Mouse (Mus musculus) 3T3-L1 (cell line): ENCODE measurements around the gene Myo3b.

Source experiments
- DNase-seq: peaks from one replicate; pipeline ENCODE4 v3.0.0-alpha.2; 2015; ENCODE audit warnings: low read depth, low spot score

The Myo3b gene

DNA sequence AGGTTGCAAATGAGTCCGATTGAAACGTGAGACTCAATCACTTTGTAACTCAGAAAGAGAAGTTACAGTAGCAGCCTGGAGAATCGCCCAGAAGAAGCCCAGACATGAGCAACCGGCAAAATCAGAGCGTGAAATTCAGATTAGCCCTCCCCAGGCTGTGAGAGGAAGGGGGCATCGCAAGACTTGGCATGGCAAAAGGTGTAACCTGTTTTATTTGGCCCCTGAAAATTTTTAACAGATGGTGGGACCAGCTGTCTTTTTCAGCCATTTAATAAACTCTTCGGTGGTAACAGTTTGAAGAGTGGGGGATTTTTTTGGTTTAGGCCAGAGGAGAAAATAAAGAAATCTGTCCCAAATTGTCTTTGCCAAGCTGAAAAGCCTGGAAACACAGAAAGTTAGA lies 405.2 kb downstream of the Myo3b start:
- DNase-seq: no peak

DNA sequence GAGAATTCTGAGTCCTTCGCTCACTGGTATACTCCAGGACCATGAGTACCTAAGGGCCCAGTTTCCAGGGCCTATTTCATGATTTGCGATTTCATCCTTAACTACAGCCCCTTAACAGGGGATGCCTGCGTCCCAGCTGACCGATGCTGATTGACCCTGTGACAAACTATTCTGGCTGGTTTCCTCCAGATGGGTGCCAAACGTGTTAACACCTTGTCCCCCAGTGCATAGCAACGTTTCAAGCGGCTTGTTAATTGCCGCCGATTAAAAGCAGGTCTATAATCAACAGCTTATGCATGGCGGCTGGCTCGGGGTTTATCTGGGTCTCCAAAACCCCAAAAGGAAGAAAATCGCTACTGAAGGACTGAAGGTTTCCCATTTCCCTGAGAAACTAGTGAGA lies 417.3 kb downstream of the Myo3b start:
- DNase-seq: no peak

DNA sequence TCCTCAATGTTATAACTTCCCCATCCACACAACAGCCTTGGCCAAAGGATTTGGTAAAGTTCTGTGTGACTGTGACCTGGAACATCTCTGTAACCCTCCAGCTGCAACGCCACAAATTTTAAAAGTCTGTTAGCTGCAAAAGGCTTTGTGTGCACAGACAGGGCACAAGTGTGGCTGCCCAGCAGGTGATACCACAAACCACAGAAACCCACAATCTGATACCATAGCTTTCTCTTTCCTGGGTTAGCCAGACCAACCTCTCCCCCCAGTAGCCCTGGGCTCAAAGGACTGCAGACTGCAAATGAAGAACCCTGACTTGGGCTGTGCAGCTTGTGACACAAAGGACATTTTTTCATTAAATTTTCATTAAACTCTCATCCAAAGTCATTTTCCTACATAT lies 424.7 kb downstream of the Myo3b start:
- DNase-seq: no peak

DNA sequence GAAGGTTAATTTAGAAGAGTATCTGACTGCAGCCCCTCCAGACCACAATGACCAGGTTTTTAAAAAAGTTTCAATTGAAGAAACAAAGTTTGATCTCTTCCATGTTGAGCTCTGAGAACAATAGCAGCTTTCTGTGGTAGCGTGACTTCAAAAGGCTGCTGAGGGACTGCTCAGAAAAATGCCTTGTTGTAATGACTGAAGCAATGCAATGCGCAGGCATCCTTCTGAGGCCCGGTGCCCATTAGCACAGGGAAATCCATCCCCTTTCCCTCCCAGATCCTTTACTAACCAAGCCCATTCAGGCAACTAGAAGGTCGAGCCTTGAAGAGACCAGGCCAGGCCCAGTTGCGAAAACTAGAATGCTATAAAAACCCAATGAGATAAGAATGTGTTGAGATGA lies 432.2 kb downstream of the Myo3b start:
- DNase-seq: no peak

DNA sequence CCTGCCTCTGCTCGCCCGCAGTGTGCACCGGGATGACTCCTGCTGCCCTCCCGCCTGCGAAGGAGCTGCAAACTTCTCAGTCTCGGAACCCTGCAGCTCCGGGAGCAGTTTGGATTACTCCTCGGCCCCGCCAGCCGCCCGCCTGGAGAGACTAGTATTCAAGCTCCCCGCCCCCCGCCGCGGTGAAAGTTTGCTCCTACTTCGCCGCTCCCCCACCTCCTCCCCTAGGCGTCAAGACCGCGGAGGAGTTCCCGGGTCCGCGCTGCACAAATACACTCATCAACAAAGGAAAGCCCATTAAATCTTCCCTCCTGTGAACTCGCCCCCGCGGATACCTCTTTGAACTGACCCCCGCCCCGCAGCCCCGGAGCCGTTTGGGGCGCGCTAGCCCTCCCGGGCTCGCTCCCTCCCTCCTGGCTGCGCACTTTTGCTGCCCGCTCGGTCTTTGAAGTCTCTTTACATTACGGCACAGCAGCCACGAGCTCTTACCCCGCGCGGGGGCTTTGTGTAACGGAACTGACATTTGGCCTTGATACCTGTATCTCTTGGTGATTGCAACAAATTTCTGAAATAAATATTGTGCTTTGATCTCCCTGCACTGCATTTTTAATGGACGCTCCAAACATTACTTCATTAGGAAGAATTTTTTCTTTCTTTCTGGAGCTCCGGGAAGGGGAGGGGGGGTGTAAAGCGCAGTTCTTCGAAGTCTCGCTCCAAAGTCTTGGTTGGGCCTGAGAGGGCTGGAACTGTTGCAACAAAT lies 433.1 kb downstream of the Myo3b start:
- DNase-seq: no peak
